Mouse (Mus musculus) hindbrain, embryonic 16.5 days (tissue): ENCODE data around the gene Tyw1. TPM values are rescaled to one million over a fixed set of nuclear protein-coding genes. Genes with fewer than 3 reads are reported as not detected.

Experiments
- ATAC-seq: fragments of 200-750 bp; cut with Nextera tagmentation; 2 replicates; pipeline ENCODE4 v1.8.0; 2017; ENCODE audit warnings: moderate TSS enrichment, moderate library complexity
- H3K27ac ChIP-seq: fragments of 300-500 bp; sonication (generic); 2 replicates; pipeline ENCODE4 v1.5.1; 2014; ENCODE audit warnings: low read depth, mild to moderate bottlenecking, control low read depth, low read length, moderate library complexity
- H3K27me3 ChIP-seq: fragments of 300-500 bp; sonication (generic); replicated peaks from 2 replicates; pipeline ENCODE4 v1.6.1; 2014; ENCODE audit warnings: low read length; ENCODE audit not compliant: control insufficient read depth, insufficient read depth
- H3K36me3 ChIP-seq: fragments of 300-500 bp; sonication (generic); 2 replicates; pipeline ENCODE4 v1.6.1; 2014; ENCODE audit warnings: mild to moderate bottlenecking, low read length, moderate library complexity, mixed read lengths; ENCODE audit not compliant: control insufficient read depth, insufficient read depth
- H3K4me1 ChIP-seq: fragments of 300-500 bp; sonication (generic); 2 replicates; pipeline ENCODE4 v1.6.1; 2014; ENCODE audit warnings: low read depth, low read length; ENCODE audit not compliant: control insufficient read depth, insufficient read depth
- H3K4me2 ChIP-seq: fragments of 300-500 bp; sonication (generic); 2 replicates; pipeline ENCODE4 v1.6.1; 2014; ENCODE audit warnings: mild to moderate bottlenecking, low read length, control low read depth, moderate library complexity
- H3K4me3 ChIP-seq: fragments of 300-500 bp; sonication (generic); 2 replicates; pipeline ENCODE4 v1.5.1; 2014; ENCODE audit warnings: mild to moderate bottlenecking, low read length, control low read depth, moderate library complexity
- H3K9ac ChIP-seq: fragments of 300-500 bp; sonication (generic); 2 replicates; pipeline ENCODE4 v1.6.1; 2014; ENCODE audit warnings: low read depth, mild to moderate bottlenecking, control low read depth, low read length, moderate library complexity
- H3K9me3 ChIP-seq: fragments of 300-500 bp; sonication (generic); 2 replicates; pipeline ENCODE4 v1.6.1; 2014; ENCODE audit warnings: mild to moderate bottlenecking, low read length, moderate library complexity; ENCODE audit not compliant: control insufficient read depth
- WGBS: fragments of 180-500 bp; shearing (Covaris S2); extraction: QIAGEN DNeasy Blood & Tissue Kit; methylation state at CpG from one replicate; pipeline ENCODE4 v1.1.7; 2014; 5-methylcytosine and 5-hydroxymethylcytosine counted together
- polyA plus RNA-seq: library from polyadenylated mRNA; unstranded; fragments of >200 nt; fragmentation: Nextera tagmentation; extraction: Ambion mirVana; gene quantifications from 2 replicates; pipeline ENCODE4 v1.2.1, GENCODE M21; 2015

The Tyw1 gene
- polyA plus RNA-seq, 1 experiment from 2014 or later = 22.0 TPM

DNA sequence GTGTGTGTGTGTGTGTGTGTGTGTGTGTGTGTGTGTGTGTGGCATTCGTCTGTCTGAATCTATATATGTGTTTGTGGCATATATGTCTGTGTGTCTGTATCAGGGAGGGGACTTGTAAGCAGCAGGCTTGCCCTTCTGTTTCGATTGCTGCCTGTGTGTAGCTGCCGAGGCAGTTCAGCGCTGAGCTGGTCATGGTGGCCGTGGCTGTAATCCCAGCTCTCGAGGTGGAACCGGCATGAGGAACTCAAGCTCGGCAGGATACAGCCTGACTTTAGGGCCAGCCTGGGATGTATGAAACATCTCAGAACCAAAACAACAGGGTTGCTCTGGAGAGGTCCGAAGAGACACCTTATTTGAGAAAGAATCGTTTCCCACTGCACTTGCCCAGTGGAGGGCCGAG lies 78.6 kb downstream of the Tyw1 start:
- H3K4me2 ChIP-seq = no peak overlapping the region
- no peak overlapping the region for H3K27ac ChIP-seq
- ATAC-seq = 0 out of 2 replicates have a peak, but pooled peaks have one; percentile 20
- peaks cover 5% of the 10 kb centered on the region; the same call in 1 of the 2 replicates for H3K4me1 ChIP-seq
- no peak overlapping the region for H3K9ac ChIP-seq
- H3K36me3 ChIP-seq = peaks cover 11% of the 10 kb centered on the region
- no peak overlapping the region for H3K4me3 ChIP-seq
- H3K9me3 ChIP-seq = no peaks in the 10 kb centered on the region; the same call in 1 of the 2 replicates
- 82% methylated on average over 11 of the region's 11 CpGs for WGBS
- no peaks in the 10 kb centered on the region for H3K27me3 ChIP-seq

DNA sequence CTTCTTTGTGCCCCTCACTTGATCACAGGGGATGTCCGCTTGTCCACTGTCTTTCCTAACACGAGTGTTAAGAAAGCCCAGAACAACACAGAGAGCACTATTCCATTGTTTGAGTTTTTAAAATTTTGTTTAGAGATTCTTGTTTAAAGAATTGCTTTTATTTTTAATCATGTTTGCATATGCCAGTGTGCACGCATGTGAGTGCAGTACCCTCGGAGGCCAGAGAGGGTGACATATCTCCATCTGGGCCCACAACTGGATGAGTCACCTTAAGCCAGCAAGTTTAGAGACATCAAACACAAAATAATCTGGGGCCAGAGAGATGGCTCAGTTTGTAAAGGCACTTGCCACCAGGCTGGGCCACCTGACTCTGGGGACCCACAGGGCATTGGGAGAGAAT lies 80.0 kb downstream of the Tyw1 start:
- Histone ChIP-seq H3K4me1 (peaks cover 5% of the 10 kb centered on the region; the same call in 1 of the 2 replicates), H3K9ac (no peak overlapping the region), H3K27ac (no peak overlapping the region), H3K27me3 (no peaks in the 10 kb centered on the region), H3K4me2 (no peak overlapping the region), H3K36me3 (peaks cover 11% of the 10 kb centered on the region), H3K4me3 (no peak overlapping the region), H3K9me3 (no peaks in the 10 kb centered on the region; the same call in 1 of the 2 replicates)
- over 99% methylated on average over 4 of the region's 4 CpGs for WGBS
- no peak for ATAC-seq

DNA sequence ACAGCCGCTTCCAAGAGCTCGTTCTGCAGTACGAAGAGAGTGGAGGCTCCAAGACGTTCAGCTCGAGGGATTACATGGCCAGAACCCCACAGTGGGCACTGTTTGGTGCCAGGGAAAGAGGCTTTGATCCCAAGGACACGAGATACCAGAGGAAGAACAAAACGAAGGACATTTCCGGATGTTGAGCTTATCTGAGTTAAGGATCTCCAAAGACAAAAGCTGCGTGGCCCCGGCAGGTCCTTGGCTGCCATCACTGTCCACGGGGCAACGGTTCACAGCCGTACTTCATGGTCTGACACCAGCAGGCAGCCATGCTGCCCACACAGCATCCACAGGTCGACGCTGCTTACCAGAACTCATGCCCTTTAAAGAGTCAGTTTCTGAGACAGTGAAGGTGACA lies 85.2 kb downstream of the Tyw1 start:
- H3K4me2 ChIP-seq = no peak overlapping the region
- ATAC-seq = no peak
- H3K27me3 ChIP-seq = no peaks in the 10 kb centered on the region
- H3K9me3 ChIP-seq = no peaks in the 10 kb centered on the region
- 93% methylated on average over 15 of the region's 15 CpGs for WGBS
- H3K9ac ChIP-seq = no peak overlapping the region
- H3K27ac ChIP-seq = no peak overlapping the region
- no peaks in the 10 kb centered on the region for H3K4me1 ChIP-seq
- H3K4me3 ChIP-seq = no peak overlapping the region
- peaks cover 18% of the 10 kb centered on the region for H3K36me3 ChIP-seq

DNA sequence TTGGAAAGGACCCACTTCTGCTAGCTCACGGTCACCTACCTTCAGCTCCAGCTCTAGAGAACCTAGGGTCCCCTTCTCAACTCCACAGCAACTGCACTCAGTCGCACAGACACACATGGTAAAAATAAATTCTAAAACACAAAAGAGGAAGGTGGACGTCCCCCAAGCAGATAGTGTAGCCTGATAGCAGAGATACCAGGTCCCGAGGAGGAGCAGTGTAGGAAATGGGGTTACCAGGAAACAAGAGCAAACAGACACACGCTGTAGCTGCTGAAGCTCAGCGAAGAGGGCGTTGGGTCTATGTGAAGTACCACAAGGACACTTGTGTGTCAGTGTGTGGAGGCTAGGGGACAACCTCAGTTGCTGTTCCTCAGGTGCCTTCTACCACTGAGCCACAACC lies 89.6 kb downstream of the Tyw1 start:
- H3K4me3 ChIP-seq = no peak overlapping the region
- H3K9ac ChIP-seq = no peak overlapping the region
- H3K4me1 ChIP-seq = no peaks in the 10 kb centered on the region
- no peak overlapping the region for H3K4me2 ChIP-seq
- ATAC-seq = no peak
- peaks cover 12% of the 10 kb centered on the region; the same call in 1 of the 2 replicates for H3K36me3 ChIP-seq
- H3K9me3 ChIP-seq = no peaks in the 10 kb centered on the region
- no peaks in the 10 kb centered on the region for H3K27me3 ChIP-seq
- H3K27ac ChIP-seq = no peak overlapping the region
- WGBS = 96% methylated on average over 7 of the region's 7 CpGs

DNA sequence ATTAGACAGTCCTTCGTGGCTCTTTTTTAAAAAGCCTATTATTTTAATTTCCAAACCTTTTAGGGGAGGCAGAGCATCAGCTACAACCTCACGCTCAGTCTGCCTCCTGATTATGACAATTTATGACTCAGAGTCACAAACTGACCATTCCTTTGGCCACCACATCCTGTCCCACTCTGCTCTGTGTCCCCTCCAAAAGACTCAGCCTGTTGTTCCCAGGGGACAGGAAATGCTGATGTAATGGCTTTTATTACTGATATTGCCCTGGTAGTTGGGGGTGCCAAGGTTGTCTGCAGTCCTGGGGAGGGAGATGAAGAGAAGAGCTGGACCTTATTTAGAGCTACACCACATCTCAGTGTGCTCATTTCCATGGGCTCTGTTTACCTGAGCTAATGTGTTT lies 90.5 kb downstream of the Tyw1 start:
- no peak overlapping the region for H3K4me3 ChIP-seq
- H3K4me2 ChIP-seq = no peak overlapping the region
- no peaks in the 10 kb centered on the region for H3K4me1 ChIP-seq
- H3K27me3 ChIP-seq = no peaks in the 10 kb centered on the region
- H3K36me3 ChIP-seq = peaks cover 9% of the 10 kb centered on the region; the same call in 1 of the 2 replicates
- H3K9ac ChIP-seq = no peak overlapping the region
- no peak overlapping the region for H3K27ac ChIP-seq
- no peak for ATAC-seq
- no peaks in the 10 kb centered on the region for H3K9me3 ChIP-seq
- 82% methylated on average over 2 of the region's 2 CpGs for WGBS

DNA sequence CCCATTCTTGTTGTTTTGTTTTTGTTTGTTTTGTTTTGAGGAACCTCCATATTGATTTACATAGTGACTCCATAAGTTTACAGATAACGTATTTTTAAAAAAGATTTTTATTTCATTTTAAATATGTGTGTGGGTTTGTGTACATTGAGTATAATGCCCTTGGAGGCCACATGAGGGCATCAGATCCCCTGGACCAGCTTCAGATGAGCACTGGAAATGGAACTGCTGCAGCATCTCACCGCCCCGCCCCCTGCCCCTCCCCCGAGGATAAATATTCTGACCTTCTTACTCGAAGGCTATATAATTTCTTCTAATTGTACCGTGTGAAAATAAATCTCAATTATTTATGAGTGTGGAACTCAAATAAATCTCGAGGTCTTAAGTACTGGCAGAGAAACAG lies 99.8 kb downstream of the Tyw1 start:
- no peak for ATAC-seq
- no peaks in the 10 kb centered on the region for H3K4me1 ChIP-seq
- H3K4me2 ChIP-seq = no peak overlapping the region
- H3K36me3 ChIP-seq = no peaks in the 10 kb centered on the region
- no peak overlapping the region for H3K4me3 ChIP-seq
- no peak overlapping the region for H3K27ac ChIP-seq
- no peak overlapping the region for H3K9ac ChIP-seq
- WGBS = 65% methylated on average over 7 of the region's 7 CpGs
- H3K9me3 ChIP-seq = no peaks in the 10 kb centered on the region
- H3K27me3 ChIP-seq = no peaks in the 10 kb centered on the region

DNA sequence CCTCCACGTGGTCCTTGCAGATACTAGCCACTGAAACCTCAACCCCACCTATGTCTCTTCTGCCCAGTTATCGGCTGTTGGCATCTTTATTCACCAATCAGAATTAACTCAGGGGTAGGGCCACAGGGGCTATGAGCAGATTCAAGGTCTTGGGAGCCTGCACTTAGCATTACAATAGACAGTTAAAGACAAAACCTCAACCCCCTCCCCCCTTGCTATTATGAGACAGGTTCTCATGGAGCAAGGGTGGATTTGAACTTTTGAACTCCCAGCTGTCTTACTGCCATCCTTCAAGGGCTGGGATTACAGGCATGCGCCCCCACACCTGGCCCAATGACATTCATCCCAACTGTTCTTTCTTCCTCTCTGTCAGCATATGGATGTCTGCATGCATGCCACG lies 107.7 kb downstream of the Tyw1 start:
- no peaks in the 10 kb centered on the region for H3K27me3 ChIP-seq
- no peaks in the 10 kb centered on the region for H3K36me3 ChIP-seq
- no peaks in the 10 kb centered on the region for H3K9me3 ChIP-seq
- H3K9ac ChIP-seq = no peak overlapping the region
- no peak for ATAC-seq
- no peak overlapping the region for H3K27ac ChIP-seq
- H3K4me2 ChIP-seq = no peak overlapping the region
- WGBS = 60% methylated on average over 4 of the region's 4 CpGs
- no peaks in the 10 kb centered on the region for H3K4me1 ChIP-seq
- no peak overlapping the region for H3K4me3 ChIP-seq

DNA sequence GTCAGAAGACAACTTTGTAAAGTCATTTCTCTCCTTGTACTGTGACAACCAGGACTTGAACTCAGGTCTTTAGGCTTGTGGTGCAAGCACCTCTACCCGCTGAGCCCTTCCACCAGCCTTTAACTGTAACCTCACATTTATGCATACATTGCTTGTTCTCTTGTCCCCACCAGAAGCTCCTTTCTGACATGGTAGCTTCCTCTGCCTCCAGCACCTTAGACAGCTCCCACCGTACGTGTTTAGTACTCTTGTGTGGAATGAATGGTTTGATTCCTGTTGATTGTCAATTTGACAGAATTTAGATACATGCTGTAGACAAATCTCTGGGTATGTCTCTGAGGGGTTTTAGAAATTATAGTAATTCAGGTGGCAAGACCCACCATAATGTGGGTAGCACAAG lies 108.4 kb downstream of the Tyw1 start:
- Histone ChIP-seq H3K36me3 (no peaks in the 10 kb centered on the region), H3K27ac (no peak overlapping the region), H3K27me3 (no peaks in the 10 kb centered on the region), H3K4me1 (no peaks in the 10 kb centered on the region), H3K4me3 (no peak overlapping the region), H3K9ac (no peak overlapping the region), H3K4me2 (no peak overlapping the region), H3K9me3 (no peaks in the 10 kb centered on the region)
- ATAC-seq = no peak
- WGBS = 57% methylated on average over 3 of the region's 3 CpGs

DNA sequence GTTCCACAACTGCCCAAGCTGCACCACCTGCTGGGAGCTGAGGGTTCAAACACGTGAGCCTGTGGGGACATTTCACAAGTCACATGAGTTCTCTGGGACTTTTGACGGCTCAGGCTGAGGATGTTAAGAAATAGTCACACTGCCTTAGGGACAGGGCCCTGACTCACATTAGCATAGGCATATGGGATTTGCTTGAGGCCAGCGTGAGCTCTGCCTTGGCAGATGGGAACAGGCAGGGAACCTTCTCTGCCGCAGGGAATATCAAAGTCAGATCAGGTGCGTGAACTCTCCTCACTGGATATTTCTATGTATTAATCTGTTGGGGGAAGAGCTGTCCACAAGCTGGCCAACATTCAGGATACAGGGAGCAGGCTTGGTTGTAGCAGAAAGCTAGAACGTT lies 112.8 kb downstream of the Tyw1 start:
- WGBS = 75% methylated on average over 6 of the region's 6 CpGs
- Histone ChIP-seq H3K9ac (no peak overlapping the region), H3K4me1 (no peaks in the 10 kb centered on the region), H3K9me3 (no peaks in the 10 kb centered on the region), H3K27ac (no peak overlapping the region), H3K27me3 (no peaks in the 10 kb centered on the region), H3K36me3 (no peaks in the 10 kb centered on the region), H3K4me3 (no peak overlapping the region), H3K4me2 (no peak overlapping the region)
- no peak for ATAC-seq

DNA sequence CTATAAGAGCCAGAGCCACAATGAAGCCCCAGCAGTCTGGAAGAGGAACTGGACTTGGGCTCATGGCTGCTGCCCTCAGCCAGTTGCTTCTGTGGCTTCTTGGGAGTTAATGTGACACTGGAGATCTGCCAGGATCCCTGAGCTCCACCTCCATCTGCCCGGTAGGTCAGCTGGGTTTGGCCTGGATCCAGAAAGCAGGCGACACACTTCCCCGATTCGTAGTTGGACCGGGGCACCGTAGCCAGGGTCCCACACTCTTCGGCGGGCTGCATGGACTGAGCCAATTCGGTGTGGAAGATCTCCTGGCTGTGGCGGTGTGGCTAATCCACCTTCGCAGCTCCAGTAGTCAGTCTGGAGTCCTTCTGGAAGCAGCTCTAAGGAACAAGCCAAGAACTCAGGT lies 113.8 kb downstream of the Tyw1 start, which contains the start of gene Caln1:
TSS of gene Caln1 (plus strand) at position 219 of the 400 bp plus-strand sequence.
- WGBS = 59% methylated on average over 11 of the region's 11 CpGs
- no peaks in the 10 kb centered on the region for H3K4me1 ChIP-seq
- no peak within 1 kb of the TSS for H3K4me2 ChIP-seq
- no peak within 1 kb of the TSS for H3K27ac ChIP-seq
- ATAC-seq = no peak
- H3K36me3 ChIP-seq = no peaks in the 10 kb centered on the region
- H3K9ac ChIP-seq = no peak within 1 kb of the TSS
- no peak within 1 kb of the TSS for H3K4me3 ChIP-seq
- no peaks in the 10 kb centered on the region for H3K9me3 ChIP-seq
- no peaks in the 10 kb centered on the region for H3K27me3 ChIP-seq
